Mouse (Mus musculus) layer of hippocampus, adult 9-11 months (tissue): Measurements from ENCODE around the gene Ramp3.

Experiments used
- DNase-seq: peaks from one replicate; pipeline ENCODE4 v3.0.0; 2022

Ramp3 gene

DNA sequence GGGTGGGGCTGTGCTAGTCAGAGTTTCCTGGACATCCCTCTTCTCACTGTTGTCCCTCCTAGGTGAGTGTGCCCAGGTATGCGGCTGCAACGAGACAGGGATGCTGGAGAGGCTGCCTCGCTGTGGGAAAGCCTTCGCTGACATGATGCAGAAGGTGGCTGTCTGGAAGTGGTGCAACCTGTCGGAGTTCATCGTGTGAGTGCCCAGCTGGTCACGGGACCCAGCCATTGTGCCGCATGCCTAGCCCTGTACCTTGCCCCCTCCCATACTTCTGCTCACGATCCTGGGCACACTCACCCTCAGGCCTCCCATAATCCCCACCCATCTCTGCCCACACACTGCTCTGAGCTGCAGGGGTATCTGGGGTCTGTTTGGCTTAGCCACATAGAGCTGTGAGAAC lies 16.4 kb downstream of the Ramp3 start:
- DNase-seq: no peak

DNA sequence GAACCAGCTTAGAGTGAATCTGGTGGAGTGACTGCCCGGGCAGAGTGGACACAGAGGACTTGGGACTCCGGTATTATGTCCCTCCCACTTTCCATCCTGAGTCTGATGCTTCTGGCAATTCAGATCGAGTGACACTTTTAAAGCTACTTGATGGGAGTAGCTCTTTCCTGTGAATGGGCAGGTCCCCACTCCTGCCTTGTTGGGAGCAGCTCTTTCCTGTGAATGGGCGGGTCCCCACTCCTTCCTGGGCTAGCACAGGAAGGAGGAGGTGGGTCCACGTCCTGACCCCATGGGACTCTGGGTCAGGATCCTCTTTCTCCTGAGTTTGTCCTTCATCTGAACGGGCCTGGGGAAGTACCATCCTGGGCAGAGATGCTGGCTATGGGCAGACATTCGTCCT lies 17.1 kb downstream of the Ramp3 start:
- DNase-seq: no peak

DNA sequence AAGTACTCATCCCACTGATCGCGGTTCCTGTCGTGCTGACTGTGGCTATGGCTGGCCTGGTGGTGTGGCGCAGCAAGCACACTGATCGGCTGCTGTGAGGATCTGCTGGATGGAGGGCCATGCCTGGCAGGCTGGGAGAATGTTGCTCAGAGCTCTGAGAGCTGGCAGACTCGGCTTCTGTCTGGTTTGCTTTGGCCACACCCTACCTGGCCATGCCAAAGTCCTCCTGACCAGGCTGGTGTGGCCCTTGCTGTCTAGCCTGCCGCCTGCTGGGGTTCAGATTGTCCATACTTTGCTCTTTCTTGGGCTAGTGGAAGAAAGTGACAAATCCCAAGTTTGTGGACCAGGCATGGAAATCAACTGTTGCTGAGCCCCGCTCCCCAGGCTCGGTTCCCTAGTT lies 18.3 kb downstream of the Ramp3 start:
- DNase-seq: no peak

DNA sequence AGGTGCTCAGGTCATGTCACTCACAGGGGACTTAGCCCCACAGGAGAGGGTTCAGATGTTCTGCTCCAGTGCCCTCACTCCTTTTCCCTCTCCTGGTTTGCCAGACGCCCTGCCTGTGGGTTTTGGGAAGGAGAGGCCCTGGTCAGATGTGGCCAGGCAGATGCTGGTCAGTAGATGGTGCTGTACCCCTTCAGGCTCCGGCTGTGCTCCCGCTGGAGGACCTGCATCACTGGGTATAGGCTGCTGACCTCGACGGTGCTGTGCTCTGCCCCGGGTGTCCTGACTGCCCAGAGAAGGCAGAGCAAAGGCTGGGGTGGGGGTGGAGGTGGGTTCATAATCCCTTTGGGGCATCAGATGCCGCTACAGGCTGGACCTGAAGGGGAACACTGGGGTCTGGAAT lies 19.2 kb downstream of the Ramp3 start:
- DNase-seq: no peak

DNA sequence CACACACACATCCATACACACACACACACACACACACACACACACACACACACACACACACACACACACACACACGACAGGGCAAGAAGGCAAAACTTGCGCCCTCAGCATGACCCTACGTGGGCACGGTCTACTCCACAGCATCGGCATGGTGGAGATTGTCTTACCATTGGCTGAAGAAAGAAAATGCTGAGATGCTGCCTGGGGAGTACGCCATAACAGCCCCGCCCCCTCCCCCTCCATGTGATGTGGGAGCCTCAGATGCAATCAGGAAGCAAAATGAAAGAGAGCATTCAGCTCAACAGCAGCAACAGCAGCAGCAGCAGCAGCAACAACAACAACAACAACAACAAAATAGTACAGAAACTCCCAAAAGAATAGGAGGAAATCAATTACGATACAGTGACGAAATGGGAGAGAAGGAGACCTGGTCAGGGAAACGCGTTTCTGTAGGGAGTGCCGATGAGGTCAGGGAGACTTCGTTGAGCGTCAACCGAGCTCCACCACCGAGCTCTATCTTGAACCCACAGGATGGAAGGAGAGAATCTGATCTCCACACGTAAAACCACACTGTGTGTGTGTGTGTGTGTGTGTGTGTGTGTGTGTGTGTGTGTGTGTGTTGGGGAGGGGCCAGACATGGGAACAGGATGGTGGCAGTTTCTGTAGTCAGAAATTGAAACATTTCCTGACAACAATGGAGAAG lies 21.5 kb downstream of the Ramp3 start:
- DNase-seq: no peak

DNA sequence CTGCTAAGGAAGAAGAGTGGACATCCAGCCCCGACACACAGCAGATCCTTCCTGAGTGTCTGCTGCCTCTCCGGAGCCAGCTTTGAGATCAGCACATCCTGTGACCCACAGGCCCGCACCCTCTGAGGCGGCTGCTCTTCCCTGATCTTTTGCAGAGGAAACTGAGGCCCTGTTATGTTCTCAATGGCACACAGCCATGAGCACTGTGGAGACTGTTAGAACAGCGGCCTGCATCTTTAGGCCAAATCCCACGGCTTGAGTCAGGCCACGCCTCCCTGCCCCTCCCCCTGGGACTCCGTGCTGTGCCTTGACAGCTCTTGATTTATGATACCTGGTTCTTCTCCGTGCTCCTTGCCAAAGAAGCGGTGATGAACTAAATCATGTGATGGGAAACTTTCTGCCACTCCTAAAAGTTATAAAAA lies 22.1 kb downstream of the Ramp3 start:
- DNase-seq: no peak

DNA sequence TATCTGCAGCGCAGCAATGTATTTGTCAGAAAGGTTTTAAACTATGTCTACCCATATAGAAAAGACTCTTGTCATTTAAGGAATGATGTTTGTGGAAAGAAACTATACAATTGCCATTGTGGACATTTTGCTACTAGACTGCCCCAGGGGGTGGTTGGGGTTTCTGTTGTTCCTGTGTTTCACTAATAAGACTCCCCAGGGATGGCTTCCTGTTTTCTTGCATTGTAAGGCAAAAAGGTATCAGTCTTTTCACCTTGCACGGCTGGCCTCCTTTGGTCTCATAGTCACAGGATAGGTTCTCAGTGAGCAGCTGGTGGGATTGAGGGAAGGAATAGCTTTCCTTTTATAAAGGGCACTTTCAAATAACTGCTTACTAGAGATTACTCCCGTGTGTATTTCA lies 26.4 kb downstream of the Ramp3 start:
- DNase-seq: no peak

DNA sequence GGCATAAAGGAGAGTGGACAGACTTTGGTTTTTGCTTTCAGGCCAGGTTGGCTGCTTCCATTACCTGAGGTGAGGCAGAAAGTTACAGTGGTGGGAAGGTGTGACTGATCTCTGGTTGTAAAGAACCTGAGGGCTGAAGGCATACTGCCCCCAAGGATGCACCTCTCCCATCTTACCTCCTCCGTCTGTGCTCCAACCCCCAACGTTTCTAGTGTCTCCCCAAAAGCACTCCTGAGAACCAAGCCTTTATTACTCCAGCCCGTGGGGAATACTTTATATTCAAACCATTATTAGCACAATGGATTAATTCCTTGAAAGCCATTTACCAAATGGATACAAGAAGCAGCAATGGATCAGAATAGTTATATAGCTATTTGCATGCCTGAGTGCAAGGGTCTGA lies 30.6 kb downstream of the Ramp3 start:
- DNase-seq: no peak

DNA sequence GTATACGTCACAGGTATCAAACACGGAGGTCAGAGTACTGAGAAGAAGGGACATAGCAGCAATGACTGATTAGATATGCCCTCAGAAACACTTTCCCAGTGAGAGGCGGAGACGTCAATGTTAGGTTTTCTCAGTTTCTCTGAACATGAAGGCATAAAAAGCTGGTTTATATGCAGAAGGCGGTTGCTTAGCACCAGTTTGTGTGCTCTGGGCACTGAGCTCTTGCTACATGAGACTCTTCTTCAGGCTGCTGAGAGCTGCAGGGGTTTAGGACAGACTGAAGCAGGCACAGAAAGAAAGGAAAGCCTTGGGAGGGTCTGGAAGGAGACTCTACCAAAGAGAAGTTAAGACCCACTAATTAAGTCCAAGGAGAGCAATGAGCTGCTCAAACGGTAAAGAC lies 34.0 kb downstream of the Ramp3 start:
- DNase-seq: no peak

DNA sequence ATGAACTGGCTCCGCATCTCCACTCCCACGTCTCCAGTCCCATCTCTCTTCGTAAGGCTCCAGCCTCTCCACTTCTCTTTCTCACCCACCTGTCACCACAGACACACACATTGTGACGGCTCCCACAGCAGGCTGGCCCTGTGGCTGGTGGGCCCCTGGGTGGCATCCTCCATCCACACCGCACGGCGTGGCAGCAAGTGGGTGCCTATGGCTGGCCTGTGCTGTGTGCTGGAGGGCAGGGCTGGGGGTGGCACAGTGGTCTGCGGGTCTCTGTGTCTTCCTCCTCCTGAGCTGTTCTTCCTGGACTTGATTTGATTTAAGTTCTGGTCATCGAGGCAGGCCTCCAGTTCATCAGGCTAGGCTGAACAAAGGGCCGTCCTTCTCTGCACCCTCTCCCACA lies 35.8 kb downstream of the Ramp3 start:
- no peak for DNase-seq

DNA sequence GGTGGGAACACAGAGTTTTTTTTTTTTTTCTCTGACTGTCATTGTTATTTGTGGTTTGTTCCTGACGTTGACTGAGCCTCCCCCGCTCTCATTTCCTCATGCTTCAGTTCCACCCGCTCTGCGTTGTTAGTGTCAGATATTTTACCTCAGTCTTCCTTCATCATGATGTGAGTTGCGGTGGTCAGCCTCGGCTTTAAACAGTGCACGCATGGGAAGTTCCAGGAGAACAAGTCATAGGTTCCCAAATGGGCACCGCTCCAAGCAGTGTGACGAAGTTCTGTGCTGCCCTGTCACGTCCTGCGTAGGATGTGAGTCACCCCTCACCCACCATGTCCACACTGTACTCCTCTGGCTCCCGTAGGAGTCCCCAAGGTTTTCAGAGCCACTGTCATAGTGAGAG lies 36.9 kb downstream of the Ramp3 start:
- no peak for DNase-seq

DNA sequence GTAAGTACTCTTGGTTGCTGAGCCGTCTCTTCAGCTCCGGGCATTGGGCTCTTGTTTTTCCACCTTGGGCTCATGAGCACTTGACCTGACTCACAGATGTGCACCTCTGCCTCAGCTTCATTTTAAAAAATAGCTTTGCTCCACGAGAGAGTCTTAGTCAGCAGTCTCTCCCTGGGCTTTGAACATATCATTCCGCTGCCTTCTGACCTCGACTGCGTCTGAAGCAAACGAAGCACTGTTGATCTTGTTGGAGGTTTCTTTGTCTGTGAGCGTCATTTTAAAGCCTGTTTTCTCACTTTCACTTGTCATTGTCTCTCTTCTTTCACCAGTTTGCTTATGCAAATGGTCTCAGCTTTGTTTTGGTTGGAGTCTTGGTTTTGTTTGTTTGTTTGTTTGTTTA lies 38.2 kb downstream of the Ramp3 start:
- no peak for DNase-seq

DNA sequence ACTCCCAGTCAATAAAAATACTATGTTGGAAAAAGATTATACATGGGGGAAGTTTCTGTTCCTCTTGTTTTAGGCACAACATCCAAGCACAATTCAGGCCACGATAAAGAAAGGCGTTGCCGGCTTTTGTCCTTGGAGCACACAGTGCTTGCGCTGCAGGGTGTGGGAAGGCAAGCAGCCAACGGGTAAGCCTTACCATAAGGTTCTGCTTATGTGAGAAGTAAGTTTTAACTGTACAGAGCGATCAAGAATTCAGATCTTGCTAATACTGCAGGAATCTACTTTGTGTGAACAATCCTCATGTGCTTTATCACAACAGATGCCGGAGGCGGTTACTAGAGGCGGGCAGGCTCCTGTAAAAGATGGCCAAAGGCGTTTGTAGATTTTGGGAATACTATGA lies 39.4 kb downstream of the Ramp3 start:
- DNase-seq: no peak

DNA sequence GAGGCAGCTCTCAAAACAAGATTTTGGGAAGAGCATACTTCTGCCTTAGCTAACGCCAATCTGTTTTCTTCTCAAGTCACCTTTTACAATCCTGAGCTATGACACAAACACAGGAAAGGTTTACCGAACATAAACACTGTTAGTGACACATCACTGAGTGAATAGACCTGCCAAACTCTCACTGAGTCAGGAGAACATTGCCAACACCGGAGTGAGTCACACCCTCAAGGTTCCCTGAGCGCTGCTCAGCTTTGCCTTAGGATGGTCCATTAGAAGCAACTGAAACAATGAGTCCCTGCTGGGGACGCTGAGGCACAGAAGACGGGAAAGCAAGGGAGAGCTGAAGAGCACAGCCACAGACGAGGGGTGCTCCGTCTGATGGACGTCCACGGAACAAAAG lies 40.0 kb downstream of the Ramp3 start:
- DNase-seq: no peak

DNA sequence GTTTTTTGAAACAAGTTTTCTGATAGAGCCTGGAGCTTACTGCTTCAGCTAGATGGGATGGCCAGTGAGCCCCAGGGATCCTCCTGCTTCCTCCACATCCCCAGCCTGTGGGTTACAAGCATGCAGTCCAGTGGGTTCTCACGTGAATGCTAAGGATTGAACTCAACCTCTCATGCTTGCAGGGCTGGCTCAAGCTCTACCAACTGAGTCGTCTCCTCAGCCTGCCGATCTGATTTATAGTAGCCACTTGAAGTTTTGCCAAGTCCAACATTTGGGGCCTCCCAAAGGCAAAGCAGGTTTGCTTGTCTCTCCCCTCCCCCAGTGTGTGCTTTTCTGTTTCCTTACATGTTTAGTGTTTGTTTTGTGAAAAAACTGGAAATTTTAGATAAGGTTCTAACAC lies 43.9 kb downstream of the Ramp3 start:
- DNase-seq: no peak

DNA sequence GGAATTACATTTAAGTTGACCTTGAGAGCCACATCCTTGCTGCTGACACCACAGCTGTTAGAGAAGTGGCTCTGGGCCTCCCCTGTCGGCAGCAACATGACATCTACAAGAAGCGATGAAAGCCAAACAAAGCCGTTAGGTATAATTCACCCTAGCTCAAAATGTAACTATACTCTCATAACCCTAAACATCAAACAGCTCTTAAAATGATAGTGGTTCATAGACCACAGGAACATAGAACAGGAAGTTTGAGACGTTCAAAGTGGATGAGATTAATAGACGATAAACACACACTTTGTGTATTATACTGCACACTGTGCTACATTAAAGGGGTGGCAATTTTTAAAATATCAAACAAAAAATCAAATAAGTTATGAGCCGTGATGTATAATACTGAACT lies 46.5 kb downstream of the Ramp3 start:
- DNase-seq: no peak

DNA sequence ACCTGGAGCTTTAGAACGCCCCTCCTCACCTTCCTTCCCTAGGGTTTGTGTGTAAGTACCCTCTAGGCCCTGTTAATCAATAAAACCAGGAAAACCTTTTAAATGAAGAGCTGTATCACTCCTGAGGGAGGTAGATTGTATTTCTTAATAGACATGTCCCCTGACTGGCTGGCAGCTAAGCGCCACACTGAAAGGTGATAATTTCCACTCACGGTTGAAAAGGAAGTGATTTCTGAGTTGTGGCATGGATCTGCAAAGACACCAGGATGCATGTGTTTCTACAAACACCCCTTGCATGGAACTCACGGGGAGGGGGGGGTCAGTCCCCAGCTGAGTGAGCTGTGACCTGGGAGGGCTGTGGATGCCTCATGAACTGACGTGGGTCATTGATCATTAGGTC lies 47.2 kb downstream of the Ramp3 start:
- DNase-seq: no peak

DNA sequence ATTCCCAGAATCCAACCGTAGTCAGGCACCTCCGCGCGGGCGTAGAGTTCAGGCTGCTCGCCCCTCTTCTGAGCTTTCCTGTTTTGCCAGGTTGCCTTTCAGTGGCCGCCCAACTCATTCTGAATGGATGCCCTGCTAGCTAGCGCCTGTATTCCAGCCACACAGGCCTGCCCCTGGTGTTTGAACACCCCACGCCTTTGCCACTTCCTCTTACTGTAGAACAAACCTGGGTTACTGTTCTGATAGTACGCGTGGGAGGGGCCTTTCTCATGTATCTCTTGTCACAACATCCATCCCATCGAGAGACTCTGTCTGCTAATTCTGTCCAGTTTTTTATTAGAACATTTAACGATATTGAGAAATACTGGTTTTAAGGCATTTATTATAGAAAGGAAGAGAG lies 48.5 kb downstream of the Ramp3 start:
- DNase-seq: no peak

DNA sequence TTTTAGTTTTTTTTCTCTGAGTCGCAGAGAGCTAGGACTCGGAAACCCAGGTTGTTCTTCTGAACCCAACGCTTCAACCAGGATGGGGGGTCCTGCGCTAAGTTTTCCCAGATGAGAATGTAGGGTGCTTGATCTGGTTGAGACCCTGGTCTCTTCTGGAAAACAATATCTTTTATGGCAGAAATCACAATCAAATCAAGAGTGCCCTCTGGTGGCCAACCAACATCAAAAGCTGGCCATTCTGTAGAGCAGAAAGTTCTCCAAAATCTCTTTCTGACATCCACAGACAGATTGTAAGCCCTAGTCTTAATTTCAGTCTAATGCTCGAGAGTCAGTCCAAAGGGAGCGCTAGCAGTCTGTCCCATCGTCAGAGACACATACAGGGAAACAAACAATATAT lies 50.1 kb downstream of the Ramp3 start:
- DNase-seq: no peak

DNA sequence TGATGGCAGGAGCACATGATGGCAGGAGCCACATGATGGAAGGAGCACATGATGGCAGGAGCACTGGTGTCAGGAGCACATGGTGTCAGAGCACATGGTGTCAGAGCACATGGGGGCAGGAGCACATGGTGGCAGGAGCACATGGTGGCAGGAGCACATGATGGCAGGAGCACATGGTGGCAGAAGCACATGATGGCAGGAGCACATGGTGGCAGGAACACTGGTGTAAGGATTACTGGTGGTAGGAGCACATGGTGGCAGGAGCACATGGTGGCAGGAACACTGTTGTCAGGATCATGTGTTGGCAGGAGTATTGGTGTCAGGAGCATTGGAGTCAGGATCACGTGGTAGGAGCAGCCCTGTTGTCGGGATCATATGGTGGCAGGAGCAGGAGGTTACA lies 52.1 kb downstream of the Ramp3 start:
- DNase-seq: no peak

DNA sequence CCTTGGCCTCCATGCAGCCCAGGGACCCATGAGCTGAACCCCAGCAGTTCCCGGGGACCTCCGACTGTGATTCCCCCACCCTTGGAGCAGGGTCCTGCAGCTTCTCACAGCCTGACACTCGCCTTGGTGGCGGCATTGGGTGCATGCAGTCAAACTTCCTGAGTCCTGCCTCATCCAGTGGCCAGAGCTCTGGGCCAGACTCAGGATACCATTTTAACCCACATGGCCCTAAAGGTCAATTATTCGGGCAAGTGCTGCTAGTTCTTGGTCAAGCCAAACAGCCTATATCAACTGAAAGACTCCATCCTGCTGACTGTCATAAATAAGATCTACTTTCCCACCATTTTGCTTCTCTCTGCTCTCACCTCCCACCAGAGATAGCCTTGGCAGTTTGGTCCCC lies 62.4 kb downstream of the Ramp3 start:
- DNase-seq: no peak

DNA sequence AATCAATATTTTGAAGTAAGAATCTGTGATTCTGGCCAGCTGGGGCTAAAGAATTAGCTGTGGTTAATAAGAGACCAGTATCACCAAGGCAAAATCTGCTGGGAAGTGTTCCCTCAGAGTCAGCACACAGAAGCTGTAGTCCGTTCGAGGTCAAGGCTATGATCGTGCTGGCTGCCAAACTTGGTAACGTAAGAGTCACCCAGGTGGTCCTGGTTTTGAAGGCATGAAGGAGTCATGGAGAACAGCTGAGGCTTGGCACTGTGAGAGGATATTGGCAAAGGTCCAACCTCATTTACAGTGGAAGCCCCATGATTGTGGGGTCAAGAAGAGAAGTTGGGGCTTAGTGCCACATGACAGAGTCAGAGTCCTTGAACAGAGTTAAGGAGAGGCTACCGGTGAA lies 68.6 kb downstream of the Ramp3 start:
- no peak for DNase-seq
